Comparison of ENCODE assay signal across 12 mouse cellular contexts in genomic region chr13:80827037-80827471, GRCm38 (mm10). TPM values are rescaled to one million over a fixed set of nuclear protein-coding genes. Genes with fewer than 3 reads are reported as not detected.
DNase-seq lines count a peak whose midpoint lies in the region; ATAC-seq and TF ChIP-seq lines count a peak whose summit lies in the region.
"Had no signal": no experiment of that assay in that cellular context is flagged by ENCODE, and none has a peak within 500 bp of the region (broad histone marks: within the 10 kb centered on the region; RNA-seq: fewer than 3 reads in every experiment).

No protein-coding gene starts in this region.

- no peak for TF ChIP-seq POLR2A in kidney, adult 2 months (IDR thresholded peaks at IDR 0.05; ENCODE audit: low read depth, low read length)

- no peak overlapping the region for H3K4me2 ChIP-seq in hindbrain, embryonic 16.5 days (ENCODE audit: low read length)
- H3K4me2 ChIP-seq in hindbrain, embryonic 11.5 days (replicated peaks; ENCODE audit: low read depth, low read length): no peak overlapping the region
- H3K4me2 ChIP-seq in forebrain, embryonic 15.5 days (replicated peaks): no peak overlapping the region
- no peak overlapping the region for H3K4me2 ChIP-seq in neural tube, embryonic 15.5 days

- no peak overlapping the region for H3K9ac ChIP-seq in hindbrain, embryonic 16.5 days (ENCODE audit: low read depth, low read length)
- H3K9ac ChIP-seq in hindbrain, embryonic 11.5 days (ENCODE audit: low read depth, low read length): no peak overlapping the region
- no peak overlapping the region for H3K9ac ChIP-seq in forebrain, embryonic 15.5 days (replicated peaks)
- H3K9ac ChIP-seq in neural tube, embryonic 15.5 days (replicated peaks): no peak overlapping the region

- H3K9me3 ChIP-seq in hindbrain, embryonic 16.5 days (ENCODE audit: control insufficient read depth, low read length): no peaks in the 10 kb centered on the region
- no peaks in the 10 kb centered on the region for H3K9me3 ChIP-seq in hindbrain, embryonic 11.5 days (ENCODE audit: control insufficient read depth, low read length)
- no peaks in the 10 kb centered on the region for H3K9me3 ChIP-seq in forebrain, embryonic 15.5 days
- H3K9me3 ChIP-seq in neural tube, embryonic 15.5 days (replicated peaks): no peaks in the 10 kb centered on the region

- no peaks in the 10 kb centered on the region for H3K36me3 ChIP-seq in hindbrain, embryonic 16.5 days (ENCODE audit: control insufficient read depth, insufficient read depth, low read length)
- no peaks in the 10 kb centered on the region for H3K36me3 ChIP-seq in hindbrain, embryonic 11.5 days (ENCODE audit: control insufficient read depth, insufficient read depth, low read length)
- no peaks in the 10 kb centered on the region for H3K36me3 ChIP-seq in forebrain, embryonic 15.5 days
- no peaks in the 10 kb centered on the region for H3K36me3 ChIP-seq in neural tube, embryonic 15.5 days
- no peaks in the 10 kb centered on the region for H3K36me3 ChIP-seq in kidney, adult 2 months (ENCODE audit: control insufficient read depth, insufficient read depth, low read length)

- no peak overlapping the region for H3K4me3 ChIP-seq in hindbrain, embryonic 16.5 days (ENCODE audit: low read length)
- H3K4me3 ChIP-seq in hindbrain, embryonic 11.5 days (ENCODE audit: low read depth, low read length): no peak overlapping the region
- no peak overlapping the region for H3K4me3 ChIP-seq in forebrain, embryonic 15.5 days
- H3K4me3 ChIP-seq in neural tube, embryonic 15.5 days (replicated peaks): no peak overlapping the region
- no peak overlapping the region for H3K4me3 ChIP-seq in kidney, adult 2 months (ENCODE audit: insufficient read depth, low read depth, low read length)

- no peaks in the 10 kb centered on the region for H3K27me3 ChIP-seq in hindbrain, embryonic 16.5 days (replicated peaks; ENCODE audit: control insufficient read depth, insufficient read depth, low read length)
- no peaks in the 10 kb centered on the region for H3K27me3 ChIP-seq in hindbrain, embryonic 11.5 days (ENCODE audit: control insufficient read depth, insufficient read depth, low read length)
- no peaks in the 10 kb centered on the region for H3K27me3 ChIP-seq in forebrain, embryonic 15.5 days
- H3K27me3 ChIP-seq in neural tube, embryonic 15.5 days (replicated peaks): no peaks in the 10 kb centered on the region
- H3K27me3 ChIP-seq in kidney, adult 2 months (replicated peaks; ENCODE audit: control insufficient read depth, insufficient read depth, low read length): no peaks in the 10 kb centered on the region

- H3K4me1 ChIP-seq in hindbrain, embryonic 16.5 days (ENCODE audit: control insufficient read depth, insufficient read depth, low read depth, low read length): no peaks in the 10 kb centered on the region
- no peaks in the 10 kb centered on the region for H3K4me1 ChIP-seq in hindbrain, embryonic 11.5 days (replicated peaks; ENCODE audit: control insufficient read depth, insufficient read depth, low read length)
- peaks cover 4% of the 10 kb centered on the region for H3K4me1 ChIP-seq in forebrain, embryonic 15.5 days
- no peaks in the 10 kb centered on the region for H3K4me1 ChIP-seq in neural tube, embryonic 15.5 days
- H3K4me1 ChIP-seq in kidney, adult 2 months (ENCODE audit: control insufficient read depth, insufficient read depth, low read length): no peaks in the 10 kb centered on the region

- DNase-seq in hindbrain, embryonic 11.5 days (ENCODE audit: low spot score): no peak
- peak; percentile 11 for DNase-seq in layer of hippocampus, adult 9-10 months (ENCODE audit: low spot score)
- peak; percentile 6 for DNase-seq in mesoderm, embryonic 11.5 days (ENCODE audit: low read depth, low spot score)
- no peak for DNase-seq in kidney, adult 2 months
- DNase-seq: cerebellum, adult 8-10 months; kidney, adult 9 months; liver had no signal

- H3K27ac ChIP-seq in hindbrain, embryonic 16.5 days (ENCODE audit: low read depth, low read length): no peak overlapping the region
- H3K27ac ChIP-seq in hindbrain, embryonic 11.5 days (ENCODE audit: low read depth, low read length): no peak overlapping the region
- no peak overlapping the region for H3K27ac ChIP-seq in forebrain, embryonic 15.5 days (replicated peaks)
- H3K27ac ChIP-seq in neural tube, embryonic 15.5 days (replicated peaks): no peak overlapping the region
- no peak overlapping the region for H3K27ac ChIP-seq in kidney, adult 2 months (ENCODE audit: insufficient read depth, low read depth, low read length)

- no peak for TF ChIP-seq CTCF in kidney, adult 2 months (conservative IDR thresholded peaks at IDR 0.05; ENCODE audit: insufficient read depth, insufficient read length, low read depth, low read length)

- ATAC-seq in hindbrain, embryonic 16.5 days: peak; percentile 78; the same call in 1 of the 2 replicates
- no peak for ATAC-seq in hindbrain, embryonic 11.5 days (ENCODE audit: low FRiP score)
- 0 out of 2 replicates have a peak, but pooled peaks have one; percentile 53 for ATAC-seq in forebrain, embryonic 15.5 days (replicated peaks)
- ATAC-seq in activated CD4-positive, CD25-positive, alpha-beta regulatory T cell, adult 4 months: no peak
- no peak for ATAC-seq in neural tube, embryonic 15.5 days (ENCODE audit: low FRiP score)
- ATAC-seq: midbrain, embryonic 16.5 days had no signal

RNA-seq across cellular contexts. Expression of gene Arrdc3, which starts 56.1 kb away (rescaled TPM):
- 39.7 and 43.6 TPM in 2 replicates for polyA plus RNA-seq in hindbrain, embryonic 16.5 days (2015; fragmentation: Nextera tagmentation; extraction: Ambion mirVana)
- 56.4 and 64.3 TPM in 2 replicates for polyA plus RNA-seq in hindbrain, embryonic 11.5 days (2014; fragmentation: Nextera tagmentation; extraction: Ambion mirVana)
- polyA plus RNA-seq in forebrain, embryonic 15.5 days (2015; fragmentation: Nextera tagmentation; extraction: Ambion mirVana): 66.6 and 70.4 TPM in 2 replicates
- 1 to 10 TPM; 5.1 to 8.6 TPM for polyA plus RNA-seq in activated CD4-positive, CD25-positive, alpha-beta regulatory T cell, adult 4 months (2017; shearing (Covaris generic))
- 32.3 and 33.2 TPM in 2 replicates for polyA plus RNA-seq in neural tube, embryonic 15.5 days (2015; fragmentation: Nextera tagmentation; extraction: Ambion mirVana)
- polyA plus RNA-seq in kidney, adult 2 months (2012; rRNA removed): 41.9 and 47.5 TPM in 2 replicates

Comparison
In these comparisons a context has a peak if more than half of its experiments do, and no peak if none do; other contexts are left out.
1. ATAC-seq: peak in hindbrain, embryonic 16.5 days (single experiment) and forebrain, embryonic 15.5 days (single experiment); none in hindbrain, embryonic 11.5 days (single experiment), activated CD4-positive, CD25-positive, alpha-beta regulatory T cell, adult 4 months (single experiment) and neural tube, embryonic 15.5 days (single experiment).
2. DNase-seq: peak in layer of hippocampus, adult 9-10 months (single experiment) and mesoderm, embryonic 11.5 days (single experiment); none in hindbrain, embryonic 11.5 days (single experiment) and kidney, adult 2 months (single experiment).